Mouse (Mus musculus) heart, embryonic 11.5 days (tissue): Measurements from ENCODE around the gene Phldb3. TPM values are rescaled to one million over a fixed set of nuclear protein-coding genes. Genes with fewer than 3 reads are reported as not detected.

Experiments
- ATAC-seq: fragments of 200-750 bp; cut with Nextera tagmentation; replicated peaks from 2 replicates; pipeline ENCODE4 v1.8.0; 2017; ENCODE audit warnings: moderate library complexity; ENCODE audit not compliant: insufficient number of reproducible peaks, low FRiP score, low TSS enrichment
- H3K27ac ChIP-seq: fragments of 300-500 bp; sonication (generic); 2 replicates; pipeline ENCODE4 v1.5.1; 2014; ENCODE audit warnings: mild to moderate bottlenecking, low read depth, low read length
- H3K27me3 ChIP-seq: fragments of 300-500 bp; sonication (generic); 2 replicates; pipeline ENCODE4 v1.6.1; 2014; ENCODE audit warnings: mild to moderate bottlenecking, low read length, mixed read lengths; ENCODE audit not compliant: control insufficient read depth, insufficient read depth
- H3K36me3 ChIP-seq: fragments of 300-500 bp; sonication (generic); 2 replicates; pipeline ENCODE4 v1.6.1; 2014; ENCODE audit warnings: mild to moderate bottlenecking, low read length, moderate library complexity, mixed read lengths; ENCODE audit not compliant: control insufficient read depth, insufficient read depth
- H3K4me1 ChIP-seq: fragments of 300-500 bp; sonication (generic); 2 replicates; pipeline ENCODE4 v1.6.1; 2014; ENCODE audit warnings: low read length; ENCODE audit not compliant: control insufficient read depth, insufficient read depth
- H3K4me2 ChIP-seq: fragments of 300-500 bp; sonication (generic); 2 replicates; pipeline ENCODE4 v1.6.1; 2014; ENCODE audit warnings: mild to moderate bottlenecking, moderate library complexity
- H3K4me3 ChIP-seq: fragments of 300-500 bp; sonication (generic); 2 replicates; pipeline ENCODE4 v1.5.1; 2014; ENCODE audit warnings: low read depth, low read length
- H3K9ac ChIP-seq: fragments of 300-500 bp; sonication (generic); 2 replicates; pipeline ENCODE4 v1.6.1; 2014; ENCODE audit warnings: mild to moderate bottlenecking, low read depth, low read length, moderate library complexity
- H3K9me3 ChIP-seq: fragments of 300-500 bp; sonication (generic); replicated peaks from 2 replicates; pipeline ENCODE4 v1.6.1; 2016; ENCODE audit warnings: low read length; ENCODE audit not compliant: control insufficient read depth
- WGBS: fragments of 180-500 bp; shearing (Covaris S2); extraction: QIAGEN DNeasy Blood & Tissue Kit; methylation state at CpG from one replicate; pipeline ENCODE4 v1.1.7; 2014; ENCODE audit not compliant: insufficient replicate concordance; 5-methylcytosine and 5-hydroxymethylcytosine counted together
- polyA plus RNA-seq: library from polyadenylated mRNA; unstranded; fragments of >200 nt; fragmentation: Nextera tagmentation; extraction: Ambion mirVana; gene quantifications from 2 replicates; pipeline ENCODE4 v1.2.1, GENCODE M21; 2014

The Phldb3 gene
- 0.06 TPM in 1 of 2 replicates, not detected in the other for polyA plus RNA-seq

DNA sequence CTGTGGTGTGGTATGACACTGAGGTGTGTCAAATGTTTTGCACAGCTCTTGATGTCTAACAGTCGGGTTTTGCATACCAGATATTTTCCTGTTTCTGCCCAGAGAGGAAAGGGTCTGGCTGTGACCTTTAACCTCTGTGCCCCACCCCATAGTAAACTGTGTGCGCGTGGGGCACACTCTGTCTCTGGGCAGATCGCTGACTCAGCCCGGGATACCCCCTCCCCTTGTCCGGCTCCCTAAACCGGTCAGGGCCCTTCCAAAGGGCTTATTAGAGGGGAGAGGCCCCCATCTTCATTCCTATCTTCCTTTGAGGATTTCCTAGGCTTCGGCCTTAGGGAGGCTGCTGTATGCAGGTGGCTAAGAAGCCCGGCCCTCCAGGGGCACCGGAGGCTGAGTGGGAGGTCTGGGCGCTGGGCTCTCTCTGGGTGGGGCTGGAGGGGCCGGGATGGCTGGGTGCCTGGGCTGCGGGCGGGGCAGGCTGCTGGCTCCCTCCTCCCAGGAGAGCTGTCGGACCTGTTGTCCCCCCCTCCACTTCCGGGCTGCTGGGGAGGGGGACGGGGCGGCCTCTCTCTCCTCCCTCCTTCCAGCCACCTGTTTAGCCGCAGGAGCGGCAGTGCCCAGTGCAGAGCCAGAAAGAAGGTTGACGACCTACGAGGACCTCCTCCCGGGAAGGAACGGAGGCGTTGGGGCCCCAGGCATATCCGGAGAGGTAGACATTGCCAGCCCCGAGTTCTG is at the start of gene Phldb3:
Phldb3 (plus strand) TSS at position 620 of the 735 bp plus-strand sequence.
- Histone ChIP-seq H3K9me3 (no peaks in the 10 kb centered on the region), H3K4me2 (peak within 1 kb of the TSS; percentile 62), H3K27ac (no peak within 1 kb of the TSS), H3K4me3 (peak within 1 kb of the TSS; percentile 49), H3K36me3 (no peaks in the 10 kb centered on the region), H3K9ac (peak within 1 kb of the TSS; percentile 8), H3K27me3 (peaks cover 51% of the 10 kb centered on the region), H3K4me1 (peaks cover 15% of the 10 kb centered on the region; the same call in 1 of the 2 replicates)
- 4% methylated on average over 27 of the region's 27 CpGs for WGBS
- peak; percentile 43; the same call in 1 of the 2 replicates for ATAC-seq

DNA sequence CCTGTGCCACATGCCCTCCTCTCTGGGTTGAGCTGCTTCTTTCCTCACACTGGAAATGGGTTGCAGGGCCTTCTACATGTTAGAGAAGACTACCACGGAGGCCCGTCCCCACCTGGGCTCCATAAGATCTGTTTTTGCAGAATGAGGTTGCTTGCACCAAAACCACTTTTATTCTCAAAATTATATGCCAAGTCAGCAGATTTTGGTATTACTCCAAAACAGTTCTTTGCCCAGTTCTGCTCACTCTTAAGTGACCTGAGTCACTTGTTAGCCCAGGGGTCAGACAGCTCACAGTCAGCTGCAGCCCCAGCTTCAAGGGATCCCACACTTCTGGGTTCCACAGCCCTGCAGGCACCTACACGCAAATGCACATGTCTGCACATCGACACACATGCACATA is 49.1 kb upstream of the Phldb3 start:
- Histone ChIP-seq H3K9me3 (no peaks in the 10 kb centered on the region), H3K4me3 (no peak overlapping the region), H3K27me3 (no peaks in the 10 kb centered on the region), H3K36me3 (peaks cover 15% of the 10 kb centered on the region), H3K9ac (no peak overlapping the region), H3K4me1 (no peaks in the 10 kb centered on the region), H3K27ac (no peak overlapping the region), H3K4me2 (no peak overlapping the region)
- 91% methylated on average over 4 of the region's 4 CpGs for WGBS
- ATAC-seq, result no peak

DNA sequence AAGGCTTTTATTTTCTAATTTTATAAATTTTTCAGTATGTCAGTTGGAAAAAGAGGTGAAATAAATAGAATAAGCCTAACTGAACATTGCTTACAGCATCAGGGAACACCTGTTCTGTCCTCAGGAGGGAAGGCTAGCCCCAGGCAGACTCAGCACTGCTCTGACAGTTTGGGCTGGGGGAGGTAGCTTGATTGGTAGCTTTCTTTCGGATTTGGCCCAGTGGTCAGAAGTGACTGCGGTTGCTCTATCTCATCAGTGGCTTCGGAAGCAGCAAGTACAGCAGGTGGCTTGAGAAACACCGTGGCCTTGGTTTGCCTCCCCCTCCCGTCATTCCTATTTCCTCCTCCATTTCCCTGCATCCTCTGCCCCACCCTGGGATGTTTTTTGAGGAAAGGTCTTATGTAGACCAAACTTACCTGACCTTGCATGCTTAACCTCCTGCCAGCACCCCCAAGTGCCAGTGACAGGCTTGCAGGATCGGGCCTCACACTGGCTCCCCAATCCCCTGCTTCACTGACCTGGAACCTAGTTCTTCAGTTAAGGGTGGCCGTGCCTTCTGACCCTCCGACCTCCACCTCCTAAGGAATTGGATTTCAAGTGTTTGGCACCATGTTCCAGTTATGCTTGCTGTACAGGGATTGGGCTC is 47.2 kb upstream of the Phldb3 start:
- no peaks in the 10 kb centered on the region for H3K27me3 ChIP-seq
- WGBS, result 90% methylated on average over 8 of the region's 8 CpGs
- peaks cover 11% of the 10 kb centered on the region for H3K36me3 ChIP-seq
- no peak overlapping the region for H3K9ac ChIP-seq
- no peak overlapping the region for H3K4me2 ChIP-seq
- no peak overlapping the region for H3K4me3 ChIP-seq
- ATAC-seq, result no peak
- H3K4me1 ChIP-seq, result no peaks in the 10 kb centered on the region
- H3K27ac ChIP-seq, result no peak overlapping the region
- no peaks in the 10 kb centered on the region for H3K9me3 ChIP-seq

DNA sequence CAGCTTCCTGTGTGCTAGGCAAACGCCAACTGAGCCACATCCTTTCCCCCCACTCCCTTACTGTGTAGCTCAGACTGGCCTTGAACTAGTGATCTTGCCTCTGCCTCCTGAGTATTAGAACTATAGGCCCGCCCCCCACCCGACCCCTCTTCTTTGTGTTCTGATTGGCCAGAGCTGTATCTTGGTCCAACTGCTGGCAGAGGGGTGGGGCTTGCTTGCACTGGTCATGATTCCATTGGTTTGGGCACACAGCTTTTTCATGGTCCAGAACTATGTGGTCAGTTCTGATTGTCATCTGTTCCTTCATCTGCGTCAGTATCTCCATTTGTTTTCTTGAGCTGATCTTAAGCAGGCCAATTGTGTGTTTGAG is 46.7 kb upstream of the Phldb3 start:
- Histone ChIP-seq H3K9ac (no peak overlapping the region), H3K4me1 (no peaks in the 10 kb centered on the region), H3K9me3 (no peaks in the 10 kb centered on the region), H3K27ac (no peak overlapping the region), H3K36me3 (peaks cover 16% of the 10 kb centered on the region), H3K4me2 (no peak overlapping the region), H3K4me3 (no peak overlapping the region), H3K27me3 (no peaks in the 10 kb centered on the region)
- no peak for ATAC-seq
- WGBS, result 87% methylated on average over 4 of the region's 4 CpGs

DNA sequence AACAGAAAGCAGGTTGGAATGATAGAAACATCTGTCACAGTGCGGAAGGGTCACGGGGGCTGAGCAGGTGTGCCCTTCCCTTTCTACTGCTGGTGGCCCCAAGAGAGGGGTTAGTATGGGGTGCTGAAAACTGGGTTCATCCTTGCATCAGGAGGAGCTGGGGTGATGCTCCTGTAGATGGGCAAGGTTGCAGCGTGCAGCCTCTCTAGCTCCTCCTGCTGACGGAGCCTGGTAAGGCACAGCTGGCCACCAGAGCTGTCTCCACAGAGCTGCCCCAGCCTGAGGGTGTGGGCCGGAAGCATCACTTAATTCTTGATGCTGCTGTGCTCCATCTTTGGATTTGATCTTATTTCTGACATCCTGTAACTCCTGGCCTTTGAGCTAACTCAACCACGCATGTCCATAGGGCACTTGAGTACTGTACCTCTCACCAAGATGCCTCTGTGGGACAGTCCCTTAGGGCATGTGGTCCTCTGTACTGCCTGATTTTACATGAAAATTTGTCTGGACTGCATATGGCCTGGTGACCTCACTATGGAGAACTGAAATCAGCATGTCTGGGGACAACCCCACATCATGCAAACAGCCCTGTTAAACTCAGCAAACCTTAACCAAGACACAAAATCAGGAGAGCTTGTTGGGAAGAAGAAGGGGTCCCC is 45.8 kb upstream of the Phldb3 start:
- no peak overlapping the region for H3K4me3 ChIP-seq
- H3K9me3 ChIP-seq, result no peaks in the 10 kb centered on the region
- no peaks in the 10 kb centered on the region for H3K4me1 ChIP-seq
- no peak overlapping the region for H3K4me2 ChIP-seq
- H3K36me3 ChIP-seq, result peaks cover 16% of the 10 kb centered on the region
- ATAC-seq, result no peak
- H3K27ac ChIP-seq, result no peak overlapping the region
- H3K9ac ChIP-seq, result no peak overlapping the region
- WGBS, result 65% methylated on average over 6 of the region's 6 CpGs
- H3K27me3 ChIP-seq, result no peaks in the 10 kb centered on the region

DNA sequence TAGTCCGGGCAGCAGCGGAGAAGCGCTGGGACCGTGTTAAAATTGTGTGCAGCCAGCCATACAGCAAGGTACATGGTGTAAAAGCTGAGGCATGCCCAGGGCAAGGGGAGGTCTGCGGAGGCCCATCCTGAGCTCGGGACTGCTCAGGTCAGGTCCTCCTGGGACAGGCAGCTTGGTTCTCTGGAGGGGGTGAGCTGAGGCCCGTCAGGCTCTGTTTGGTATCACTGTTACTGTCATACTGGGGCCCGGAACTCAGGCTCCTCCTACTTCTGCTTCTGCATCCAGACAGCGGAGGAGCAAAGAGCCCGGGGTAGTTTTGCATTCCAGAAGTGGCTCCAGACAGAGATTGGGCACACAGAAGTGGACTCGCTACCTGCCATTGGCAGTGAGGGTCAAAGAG is 44.9 kb upstream of the Phldb3 start:
- 91% methylated on average over 11 of the region's 11 CpGs for WGBS
- Histone ChIP-seq H3K9ac (no peak overlapping the region), H3K27ac (no peak overlapping the region), H3K27me3 (no peaks in the 10 kb centered on the region), H3K4me1 (no peaks in the 10 kb centered on the region), H3K36me3 (peaks cover 18% of the 10 kb centered on the region), H3K9me3 (no peaks in the 10 kb centered on the region), H3K4me3 (no peak overlapping the region), H3K4me2 (no peak overlapping the region)
- no peak for ATAC-seq

DNA sequence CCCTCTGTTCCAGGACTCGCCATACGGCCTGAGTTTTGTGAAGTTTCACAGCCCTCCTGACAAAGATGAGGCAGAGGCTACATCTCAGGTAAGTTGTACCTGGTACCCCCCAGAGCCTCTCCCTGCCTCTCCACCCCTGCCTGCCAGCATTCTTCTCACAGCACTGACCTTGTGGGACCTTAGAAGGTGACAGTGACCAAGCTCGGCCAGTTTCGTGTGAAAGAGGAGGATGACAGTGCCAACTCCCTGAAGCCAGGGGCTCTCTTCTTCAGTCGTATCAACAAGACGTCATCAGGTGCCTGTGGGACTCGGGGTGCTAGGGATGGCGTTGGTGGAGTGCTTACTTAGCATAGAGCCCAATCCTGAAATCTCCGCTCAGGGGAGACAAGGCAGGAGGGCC is 44.4 kb upstream of the Phldb3 start:
- Histone ChIP-seq H3K9me3 (no peaks in the 10 kb centered on the region), H3K9ac (no peak overlapping the region), H3K4me1 (no peaks in the 10 kb centered on the region), H3K27me3 (no peaks in the 10 kb centered on the region), H3K4me3 (no peak overlapping the region), H3K27ac (no peak overlapping the region), H3K4me2 (no peak overlapping the region), H3K36me3 (peaks cover 22% of the 10 kb centered on the region)
- no peak for ATAC-seq
- 87% methylated on average over 9 of the region's 9 CpGs for WGBS

DNA sequence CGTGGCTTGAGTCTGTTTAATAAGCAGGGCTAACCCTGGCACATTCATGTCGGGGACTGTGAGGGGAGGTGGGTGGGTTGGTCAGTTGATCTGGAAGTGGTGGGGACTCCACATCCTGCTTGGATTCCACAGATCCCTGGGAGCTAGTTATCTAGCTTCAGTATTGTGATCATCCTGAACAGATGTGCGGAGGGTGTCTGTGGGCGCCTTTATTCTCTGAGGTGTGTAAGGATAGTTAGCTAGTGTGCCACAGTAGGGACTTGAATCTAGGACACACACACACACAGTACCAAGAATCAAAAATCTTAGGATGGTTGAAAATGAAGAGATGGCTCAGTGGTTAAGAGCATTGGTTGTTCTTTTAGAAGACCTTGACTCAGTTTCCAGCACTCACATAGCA is 42.1 kb upstream of the Phldb3 start:
- H3K36me3 ChIP-seq, result peaks cover 25% of the 10 kb centered on the region
- no peak overlapping the region for H3K4me2 ChIP-seq
- H3K9me3 ChIP-seq, result no peaks in the 10 kb centered on the region
- 82% methylated on average over 4 of the region's 4 CpGs for WGBS
- H3K27me3 ChIP-seq, result no peaks in the 10 kb centered on the region
- no peak for ATAC-seq
- no peak overlapping the region for H3K9ac ChIP-seq
- no peak overlapping the region for H3K4me3 ChIP-seq
- no peak overlapping the region for H3K27ac ChIP-seq
- no peaks in the 10 kb centered on the region for H3K4me1 ChIP-seq
